Mouse (Mus musculus) cortical plate, adult 2 months (tissue): ENCODE results near the gene Ubox5.

Experiments
- CTCF ChIP-seq: fragments of 200-500 bp; IDR thresholded peaks from 2 replicates; pipeline ENCODE4 v1.5.1; 2011; ENCODE audit warnings: mild to moderate bottlenecking, control low read depth, low read length; ENCODE audit not compliant: insufficient read depth; ENCODE audit errors: extremely low read depth
- POLR2A ChIP-seq: fragments of 200-500 bp; IDR thresholded peaks from 2 replicates; pipeline ENCODE4 v1.6.1; 2011; ENCODE audit warnings: mild to moderate bottlenecking, low read length, control low read depth; ENCODE audit not compliant: insufficient read depth; ENCODE audit errors: extremely low read depth

DNA sequence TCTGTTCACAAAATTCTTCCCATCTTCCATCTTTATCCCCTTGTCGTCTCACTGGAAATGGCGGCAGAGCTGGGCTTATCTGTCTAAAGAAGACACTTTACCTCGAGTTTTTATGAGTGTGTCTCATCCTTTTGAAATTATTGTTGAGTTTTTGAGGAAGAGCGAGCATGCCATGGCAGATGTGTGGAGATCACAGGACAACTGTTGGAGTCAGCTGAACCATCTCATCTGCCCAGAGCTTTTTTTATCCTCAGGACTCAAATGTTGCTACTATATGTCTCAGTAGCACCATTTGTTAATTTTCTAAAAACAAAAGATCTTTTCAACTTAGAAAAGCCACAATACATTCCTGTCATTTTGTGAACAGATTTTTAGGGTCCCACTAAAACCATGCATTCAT is 15.4 kb upstream of the Ubox5 start:
- TF ChIP-seq POLR2A (no peak), CTCF (no peak)
